Mouse (Mus musculus): ENCODE results near the gene Adpgk.

GRCm38 (mm10) chr9:59288685-59289410 lies 2.5 kb upstream of the Adpgk start:
- no peak for TF ChIP-seq POLR2A (IDR thresholded peaks at IDR 0.05; ENCODE audit: low read depth, low read length)
- TF ChIP-seq CTCF (IDR thresholded peaks at IDR 0.05; ENCODE audit: borderline replicate concordance, insufficient read depth, low read length), result no peak
